Mouse (Mus musculus) MEL (cell line): ENCODE measurements around the gene Hoxb4. TPM values are rescaled to one million over a fixed set of nuclear protein-coding genes. Genes with fewer than 3 reads are reported as not detected.

Experiments used
- DNase-seq: peaks from one replicate; pipeline ENCODE4 v3.0.0; 2011; ENCODE audit warnings: low read depth, low spot score
- H3K27ac ChIP-seq: 2 replicates; pipeline ENCODE4 v1.5.1; 2012; ENCODE audit warnings: low read depth, mild to moderate bottlenecking, control low read depth, low read length, moderate library complexity; ENCODE audit not compliant: control insufficient read depth
- H3K27me3 ChIP-seq, 2 experiments: fragments of 150-350 bp in 1 of 2; sonication (generic) in 1 of 2; 2 replicates each; pipeline ENCODE4 v1.6.1; 2012; ENCODE audit warnings: low read length in 2 of 2, mild to moderate bottlenecking in 2 of 2, improper control_type of control experiment in 1 of 2, moderate library complexity in 1 of 2; ENCODE audit not compliant: insufficient read depth in 2 of 2, control insufficient read depth in 1 of 2
- H3K36me3 ChIP-seq, 2 experiments: 2 replicates each; pipeline ENCODE4 v1.6.1; 2012 to 2014; ENCODE audit warnings: low read length in 2 of 2, improper control_type of control experiment in 1 of 2, inconsistent platforms in 1 of 2, mild to moderate bottlenecking in 1 of 2; ENCODE audit not compliant: insufficient read depth in 2 of 2, control insufficient read depth in 1 of 2
- H3K4me1 ChIP-seq, 2 experiments: fragments of 150-350 bp in 1 of 2; sonication (generic) in 1 of 2; 2 replicates each; pipeline ENCODE4 v1.6.1; 2012; ENCODE audit warnings: low read length in 2 of 2, improper control_type of control experiment in 1 of 2, mild to moderate bottlenecking in 1 of 2; ENCODE audit not compliant: insufficient read depth in 2 of 2, control insufficient read depth in 1 of 2
- H3K4me3 ChIP-seq, 2 experiments: fragments of 150-350 bp in 1 of 2; sonication (generic) in 1 of 2; 2 replicates each; pipeline ENCODE4 v1.5.1; 2012; ENCODE audit warnings: low read depth in 2 of 2, low read length in 2 of 2, mild to moderate bottlenecking in 2 of 2, moderate library complexity in 2 of 2, control low read depth in 1 of 2, improper control_type of control experiment in 1 of 2; ENCODE audit not compliant: control insufficient read depth in 1 of 2, insufficient read depth in 1 of 2
- H3K79me2 ChIP-seq: 2 replicates; pipeline ENCODE4 v1.6.1; 2012; ENCODE audit warnings: mild to moderate bottlenecking, low read length, moderate library complexity; ENCODE audit not compliant: control insufficient read depth, poor library complexity, insufficient read depth
- H3K9ac ChIP-seq: 2 replicates; pipeline ENCODE4 v1.6.1; 2012; ENCODE audit warnings: low read depth, mild to moderate bottlenecking, control low read depth, low read length, moderate library complexity; ENCODE audit not compliant: control insufficient read depth, poor library complexity, severe bottlenecking
- H3K9me3 ChIP-seq: fragments of 150-350 bp; sonication (generic); replicated peaks from 2 replicates; pipeline ENCODE4 v1.6.1; 2012; ENCODE audit warnings: mild to moderate bottlenecking, low read length, improper control_type of control experiment, moderate library complexity; ENCODE audit not compliant: insufficient read depth
- BHLHE40 ChIP-seq: IDR thresholded peaks from 2 replicates; pipeline ENCODE4 v1.6.1; 2012; ENCODE audit warnings: low read depth, mild to moderate bottlenecking, inconsistent platforms, low read length, improper control_type of control experiment, borderline replicate concordance
- CHD1 ChIP-seq: IDR thresholded peaks from 2 replicates; pipeline ENCODE4 v1.6.1; 2012; ENCODE audit warnings: low read depth, mild to moderate bottlenecking, inconsistent platforms, low read length, improper control_type of control experiment
- CHD2 ChIP-seq: IDR thresholded peaks from 2 replicates; pipeline ENCODE4 v1.6.1; 2011; ENCODE audit warnings: low read length, improper control_type of control experiment
- E2F4 ChIP-seq: IDR thresholded peaks from 2 replicates; pipeline ENCODE4 v1.6.1; 2011; ENCODE audit warnings: low read depth, low read length, improper control_type of control experiment, borderline replicate concordance
- ELF1 ChIP-seq: IDR thresholded peaks from 2 replicates; pipeline ENCODE4 v1.6.1; 2014; ENCODE audit warnings: low read depth, mild to moderate bottlenecking, inconsistent platforms, low read length, improper control_type of control experiment, moderate library complexity
- EP300 ChIP-seq, 2 experiments: IDR thresholded peaks; 2 replicates each; pipeline ENCODE4 v1.6.1; 2011; ENCODE audit warnings: improper control_type of control experiment in 2 of 2, low read length in 2 of 2, low read depth in 1 of 2, mild to moderate bottlenecking in 1 of 2
- ETS1 ChIP-seq: IDR thresholded peaks from 2 replicates; pipeline ENCODE4 v1.6.1; 2012; ENCODE audit warnings: low read depth, mild to moderate bottlenecking, inconsistent platforms, low read length, improper control_type of control experiment, moderate library complexity
- GATA1 ChIP-seq: IDR thresholded peaks from 2 replicates; pipeline ENCODE4 v1.6.1; 2011; ENCODE audit warnings: low read depth, low read length, improper control_type of control experiment
- HCFC1 ChIP-seq: IDR thresholded peaks from 2 replicates; pipeline ENCODE4 v1.6.1; 2012; ENCODE audit warnings: low read depth, mild to moderate bottlenecking, inconsistent platforms, low read length, improper control_type of control experiment, moderate library complexity
- JUND ChIP-seq: IDR thresholded peaks from 2 replicates; pipeline ENCODE4 v1.6.1; 2011; ENCODE audit warnings: low read depth, mild to moderate bottlenecking, improper control_type of control experiment, low read length
- KAT2A ChIP-seq: conservative IDR thresholded peaks from 2 replicates; pipeline ENCODE4 v1.6.1; 2012; ENCODE audit warnings: low read depth, low read length, improper control_type of control experiment, inconsistent platforms
- MAFK ChIP-seq: IDR thresholded peaks from 2 replicates; pipeline ENCODE4 v1.6.1; 2011; ENCODE audit warnings: low read depth, mild to moderate bottlenecking, low read length, improper control_type of control experiment, borderline replicate concordance
- MAX ChIP-seq: IDR thresholded peaks from 2 replicates; pipeline ENCODE4 v1.6.1; 2011; ENCODE audit warnings: low read length, improper control_type of control experiment
- MEF2A ChIP-seq: IDR thresholded peaks from 2 replicates; pipeline ENCODE4 v1.6.1; 2014; ENCODE audit warnings: low read depth, mild to moderate bottlenecking, inconsistent platforms, low read length, improper control_type of control experiment; ENCODE audit not compliant: poor library complexity, insufficient replicate concordance, severe bottlenecking; ENCODE audit errors: extremely low read depth
- MYC ChIP-seq: IDR thresholded peaks from 2 replicates; pipeline ENCODE4 v1.6.1; 2011; ENCODE audit warnings: low read depth, mild to moderate bottlenecking, low read length, improper control_type of control experiment, moderate library complexity
- NELFE ChIP-seq: IDR thresholded peaks from 2 replicates; pipeline ENCODE4 v1.6.1; 2011; ENCODE audit warnings: low read depth, low read length, improper control_type of control experiment
- NRF1 ChIP-seq: IDR thresholded peaks from 2 replicates; pipeline ENCODE4 v1.6.1; 2014; ENCODE audit warnings: low read depth, mild to moderate bottlenecking, inconsistent platforms, low read length, improper control_type of control experiment, moderate library complexity; ENCODE audit not compliant: poor library complexity, insufficient read depth, severe bottlenecking
- POLR2AphosphoS2 ChIP-seq: IDR thresholded peaks from 2 replicates; pipeline ENCODE4 v1.6.1; 2011; ENCODE audit warnings: low read length, improper control_type of control experiment
- RAD21 ChIP-seq: IDR thresholded peaks from 2 replicates; pipeline ENCODE4 v1.6.1; 2011; ENCODE audit warnings: mild to moderate bottlenecking, low read depth, low read length, improper control_type of control experiment
- RCOR1 ChIP-seq: IDR thresholded peaks from 2 replicates; pipeline ENCODE4 v1.6.1; 2012; ENCODE audit warnings: low read depth, mild to moderate bottlenecking, inconsistent platforms, low read length, improper control_type of control experiment
- SIN3A ChIP-seq: IDR thresholded peaks from 2 replicates; pipeline ENCODE4 v1.6.1; 2012; ENCODE audit warnings: low read length, improper control_type of control experiment, inconsistent platforms
- SMC3 ChIP-seq: IDR thresholded peaks from 2 replicates; pipeline ENCODE4 v1.6.1; 2011; ENCODE audit warnings: low read depth, low read length, improper control_type of control experiment
- TCF12 ChIP-seq: IDR thresholded peaks from 2 replicates; pipeline ENCODE4 v1.6.1; 2014; ENCODE audit warnings: low read depth, mild to moderate bottlenecking, inconsistent platforms, low read length, improper control_type of control experiment, moderate library complexity
- UBTF ChIP-seq: IDR thresholded peaks from 2 replicates; pipeline ENCODE4 v1.6.1; 2012; ENCODE audit warnings: low read depth, mild to moderate bottlenecking, inconsistent platforms, low read length, improper control_type of control experiment, moderate library complexity, borderline replicate concordance; ENCODE audit not compliant: insufficient read depth
- USF2 ChIP-seq, 2 experiments: IDR thresholded peaks; 2 replicates each; pipeline ENCODE4 v1.6.1; 2011 to 2012; ENCODE audit warnings: improper control_type of control experiment in 2 of 2, low read length in 2 of 2, borderline replicate concordance in 1 of 2, inconsistent platforms in 1 of 2, low read depth in 1 of 2, mild to moderate bottlenecking in 1 of 2; ENCODE audit not compliant: insufficient read depth in 1 of 2
- ZC3H11A ChIP-seq: IDR thresholded peaks from 2 replicates; pipeline ENCODE4 v1.6.1; 2012; ENCODE audit warnings: low read depth, mild to moderate bottlenecking, inconsistent platforms, low read length, improper control_type of control experiment
- ZKSCAN1 ChIP-seq: IDR thresholded peaks from 2 replicates; pipeline ENCODE4 v1.6.1; 2012; ENCODE audit warnings: low read depth, mild to moderate bottlenecking, inconsistent platforms, low read length, improper control_type of control experiment, moderate library complexity
- ZMIZ1 ChIP-seq: IDR thresholded peaks from 2 replicates; pipeline ENCODE4 v1.6.1; 2012; ENCODE audit warnings: low read depth, mild to moderate bottlenecking, inconsistent platforms, low read length, improper control_type of control experiment, moderate library complexity
- polyA plus RNA-seq, 2 experiments: library from polyadenylated mRNA; stranded (reverse) in 1 of 2; unstranded in 1 of 2; fragments of >175 nt in 1 of 2; fragments of >200 nt in 1 of 2; gene quantifications; 2 replicates each; pipeline versions ENCODE4 v1.2.1 to v1.2.4; 2012; ENCODE audit warnings: low replicate concordance in 2 of 2, low read depth in 1 of 2; ENCODE audit not compliant: insufficient read length in 2 of 2, insufficient read depth in 1 of 2, missing spikeins in 1 of 2
- total RNA-seq: library from RNA; depleted of rRNA; stranded (reverse); fragments of 300-350 nt; gene quantifications from 2 replicates; pipeline ENCODE4 v1.2.3, GENCODE M21; 2012

The Hoxb4 gene
- total and polyA plus RNA-seq, 3 experiments, result not detected

GRCm38 (mm10) chr11:96272024-96272921 lies 45.8 kb upstream of the Hoxb4 start:
- H3K36me3 ChIP-seq, result no peaks in the 10 kb centered on the region
- H3K27me3 ChIP-seq, result peaks cover 7 to 13% of the 10 kb centered on the region in 2 experiments
- TF ChIP-seq POLR2AphosphoS2 (no peak), RCOR1 (no peak), ZKSCAN1 (no peak), USF2 (IDR thresholded peaks at IDR 0.05; ENCODE audit: borderline replicate concordance in 1 of 2, insufficient read depth in 1 of 2, low read depth in 1 of 2, low read length in 2 of 2) (no peak), MEF2A (no peak), CHD1 (no peak), SIN3A (no peak), MAFK (no peak), NRF1 (no peak), RAD21 (no peak), GATA1 (no peak), MAX (no peak), ZMIZ1 (no peak), MYC (no peak), ELF1 (no peak)
- no peaks in the 10 kb centered on the region for H3K4me1 ChIP-seq
- no peaks in the 10 kb centered on the region for H3K79me2 ChIP-seq
- DNase-seq, result no peak
- no peak overlapping the region for H3K27ac ChIP-seq
- H3K9me3 ChIP-seq, result no peaks in the 10 kb centered on the region
- H3K4me3 ChIP-seq, result no peak overlapping the region
- no peak overlapping the region for H3K9ac ChIP-seq

GRCm38 (mm10) chr11:96274428-96274827 lies 43.6 kb upstream of the Hoxb4 start:
- Histone ChIP-seq H3K36me3 (no peaks in the 10 kb centered on the region), H3K79me2 (no peaks in the 10 kb centered on the region), H3K4me3 (no peak overlapping the region), H3K9ac (no peak overlapping the region), H3K4me1 (no peaks in the 10 kb centered on the region), H3K27ac (no peak overlapping the region), H3K9me3 (no peaks in the 10 kb centered on the region), H3K27me3 (peaks cover 0 to 1% of the 10 kb centered on the region in 2 experiments; a peak in 2 of 4 replicates)
- no peak for DNase-seq
- no peak for TF ChIP-seq JUND
- no peak for TF ChIP-seq ETS1
- no peak for TF ChIP-seq HCFC1
- TF ChIP-seq SMC3, result no peak
- TF ChIP-seq KAT2A, result no peak
- TF ChIP-seq USF2 (IDR thresholded peaks at IDR 0.05; ENCODE audit: borderline replicate concordance in 1 of 2, insufficient read depth in 1 of 2, low read depth in 1 of 2, low read length in 2 of 2), result no peak
- no peak for TF ChIP-seq ELF1
- TF ChIP-seq E2F4, result no peak
- TF ChIP-seq ZC3H11A, result no peak
- TF ChIP-seq UBTF, result no peak
- TF ChIP-seq RAD21, result no peak
- TF ChIP-seq CHD2, result no peak
- TF ChIP-seq BHLHE40, result no peak
- no peak for TF ChIP-seq CHD1
- TF ChIP-seq EP300 (IDR thresholded peaks at IDR 0.05; ENCODE audit: low read depth in 1 of 2, low read length in 2 of 2), result no peak
- no peak for TF ChIP-seq NELFE
- TF ChIP-seq TCF12, result no peak
- TF ChIP-seq, all 39 proteins: peak for 0
